ENCODE assay signal across 35 mouse cellular contexts in the genomic region with DNA sequence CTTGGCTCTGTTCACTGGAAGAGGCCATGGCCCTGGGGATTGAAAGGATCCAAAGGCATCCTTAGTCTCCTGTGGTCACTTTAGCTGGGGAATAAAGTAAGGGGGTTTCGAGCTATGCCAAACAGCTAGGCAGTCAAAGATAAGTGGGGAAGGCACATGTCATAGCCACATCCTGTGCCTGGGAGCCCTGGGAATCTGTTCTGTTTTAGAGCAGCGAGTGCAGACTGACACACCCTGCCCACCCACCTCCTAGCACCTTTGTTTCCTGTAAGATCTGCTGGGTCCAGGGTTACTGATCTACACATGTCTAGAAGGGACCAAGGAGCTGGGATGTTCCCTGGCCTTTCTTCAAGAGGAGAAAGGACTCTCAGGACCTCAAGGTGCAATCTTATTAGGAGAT. TPM values are rescaled to one million over a fixed set of nuclear protein-coding genes. Genes with fewer than 3 reads are reported as not detected.
DNase-seq lines count a peak whose midpoint lies in the region; ATAC-seq and TF ChIP-seq lines count a peak whose summit lies in the region.
"Had no signal": no experiment of that assay in that cellular context is flagged by ENCODE, and none has a peak within 500 bp of the region (broad histone marks: within the 10 kb centered on the region; RNA-seq: fewer than 3 reads in every experiment).

No protein-coding gene starts in this region.

- no peak for TF ChIP-seq CTCF in heart, adult 2 months (IDR thresholded peaks at IDR 0.05)

- TF ChIP-seq POLR2A in heart, adult 2 months (IDR thresholded peaks at IDR 0.05; ENCODE audit: insufficient read depth, low read depth, low read length), result no peak

- H3K27me3 ChIP-seq in heart, embryonic 15.5 days, result no peaks in the 10 kb centered on the region
- no peaks in the 10 kb centered on the region for H3K27me3 ChIP-seq in heart, adult 2 months (ENCODE audit: control insufficient read depth, insufficient read depth, low read length)
- H3K27me3 ChIP-seq: embryonic facial prominence, embryonic 13.5 days; liver, embryonic 12.5 days; midbrain, embryonic 13.5 days; stomach, embryonic 15.5 days had no signal

- H3K4me2 ChIP-seq in heart, embryonic 15.5 days, result no peak overlapping the region
- H3K4me2 ChIP-seq: embryonic facial prominence, embryonic 13.5 days; hindbrain, embryonic 14.5 days; liver, embryonic 12.5 days; midbrain, embryonic 13.5 days; stomach, embryonic 15.5 days had no signal

- H3K9ac ChIP-seq in heart, embryonic 15.5 days, result no peak overlapping the region
- H3K9ac ChIP-seq in heart, adult 2 months (ENCODE audit: low read depth, low read length), result no peak overlapping the region
- H3K9ac ChIP-seq: embryonic facial prominence, embryonic 13.5 days; hindbrain, embryonic 14.5 days; liver, embryonic 12.5 days; liver, postnatal 0 days; midbrain, embryonic 13.5 days; stomach, embryonic 15.5 days had no signal

- H3K36me3 ChIP-seq in heart, embryonic 15.5 days, result no peaks in the 10 kb centered on the region
- H3K36me3 ChIP-seq in heart, adult 2 months (ENCODE audit: control insufficient read depth, insufficient read depth, low read length), result no peaks in the 10 kb centered on the region
- H3K36me3 ChIP-seq: embryonic facial prominence, embryonic 13.5 days; liver, embryonic 12.5 days; midbrain, embryonic 13.5 days; stomach, embryonic 15.5 days had no signal

- no peak for DNase-seq in heart, adult 2 months
- peak; percentile 19 for DNase-seq in thymus, postnatal 0 days (ENCODE audit: low spot score)
- DNase-seq in thymus, postnatal 10 days (ENCODE audit: low spot score in 2 of 2), result no peak
- peak; percentile 40 for DNase-seq in thymus, postnatal 14 days
- no peak for DNase-seq in embryo, embryonic 9.5 days (ENCODE audit: extremely low spot score)
- DNase-seq: adrenal gland, postnatal 10 days; cerebellum, adult 9-11 months; embryo, embryonic 11 days; kidney, adult 11 months; kidney, postnatal 36 days; left cerebral cortex, postnatal 4 days; liver, postnatal 0 days; lung, postnatal 36 days; right cerebral cortex, postnatal 25 days had no signal

- H3K79me2 ChIP-seq in heart, adult 2 months (replicated peaks; ENCODE audit: control insufficient read depth, insufficient read depth, low read length), result no peaks in the 10 kb centered on the region

- no peak for TF ChIP-seq EP300 in heart, adult 2 months (IDR thresholded peaks at IDR 0.05; ENCODE audit: insufficient read depth, low read depth, low read length)

- peaks cover 32% of the 10 kb centered on the region for H3K4me1 ChIP-seq in heart, embryonic 15.5 days (replicated peaks)
- H3K4me1 ChIP-seq in heart, adult 2 months (ENCODE audit: control insufficient read depth, insufficient read depth, low read length), result peaks cover 5% of the 10 kb centered on the region
- H3K4me1 ChIP-seq: midbrain, embryonic 13.5 days; stomach, embryonic 15.5 days had no signal

- intact Hi-C loops in heart, adult 2 months (cut with DNase I), result no loop called here

- 39% methylated on average over 2 of the region's 2 CpGs for WGBS in heart, embryonic 15.5 days
- WGBS in heart, adult 2 months, result 42% methylated on average over 2 of the region's 2 CpGs

- H3K9me3 ChIP-seq in heart, embryonic 15.5 days (replicated peaks), result no peaks in the 10 kb centered on the region
- H3K9me3 ChIP-seq: embryonic facial prominence, embryonic 13.5 days; liver, embryonic 12.5 days; midbrain, embryonic 13.5 days; stomach, embryonic 15.5 days had no signal

- peak overlapping the region; percentile 78; the same call in 1 of the 2 replicates for H3K27ac ChIP-seq in heart, embryonic 15.5 days
- no peak overlapping the region for H3K27ac ChIP-seq in heart, adult 2 months
- H3K27ac ChIP-seq: embryonic facial prominence, embryonic 13.5 days; hindbrain, embryonic 14.5 days; layer of hippocampus, adult 2 months; liver, embryonic 12.5 days; midbrain, embryonic 13.5 days; stomach, embryonic 15.5 days had no signal

- no peak overlapping the region for H3K4me3 ChIP-seq in heart, embryonic 15.5 days
- no peak overlapping the region for H3K4me3 ChIP-seq in heart, adult 2 months
- H3K4me3 ChIP-seq: embryonic facial prominence, embryonic 13.5 days; layer of hippocampus, adult 2 months; liver, embryonic 12.5 days; midbrain, embryonic 13.5 days; stomach, embryonic 15.5 days had no signal

- no peak for ATAC-seq in heart, embryonic 15.5 days (replicated peaks; ENCODE audit: insufficient number of reproducible peaks, insufficient read depth, low FRiP score, low read depth)
- no peak for ATAC-seq in frontal cortex, adult (ENCODE audit: low TSS enrichment)
- ATAC-seq in monocyte, adult 5-6 weeks (replicated peaks; ENCODE audit: insufficient number of reproducible peaks, low FRiP score, low TSS enrichment, poor library complexity, severe bottlenecking), result no peak
- ATAC-seq: forebrain, embryonic 16.5 days; inflammation-experienced regulatory T-cells, adult 6 months; liver, embryonic 12.5 days; liver, postnatal 0 days; midbrain, embryonic 13.5 days had no signal

RNA-seq across cellular contexts. Expression of a gene that starts 1.5 kb away (rescaled TPM):
- polyA plus RNA-seq in heart, embryonic 15.5 days (2015; fragmentation: Nextera tagmentation; extraction: Ambion mirVana), result 0.34 and 0.76 TPM in 2 replicates
- total RNA-seq in heart, adult 2 months (2021), result under 1 TPM; 0.05 to 0.07 TPM
- 0.61 and 0.94 TPM in 2 replicates for polyA plus RNA-seq in heart, adult 2 months (2012; rRNA removed)
- polyA plus RNA-seq in thymus, postnatal 0 days (2015; fragmentation: Nextera tagmentation; extraction: Ambion mirVana), result 1.7 and 1.9 TPM in 2 replicates
- 6.3 to 13.2 TPM (median 8.3 TPM) in 3 replicates for total RNA-seq in monocyte, adult 5-6 weeks (2017)
- total RNA-seq: gastrocnemius, adult 8-10 months; gastrocnemius, postnatal 4 days; layer of hippocampus, adult 2 months; layer of hippocampus, postnatal 14 days; left cerebral cortex, adult 8-10 months had no signal
- polyA plus RNA-seq: kidney, embryonic 14.5 days had no signal

RNA-seq across cellular contexts. Expression of a gene that starts 16.4 kb away (rescaled TPM):
- polyA plus RNA-seq in heart, embryonic 15.5 days (2015; fragmentation: Nextera tagmentation; extraction: Ambion mirVana), result 0.09 TPM in 1 of 2 replicates, not detected in the other
- total RNA-seq in heart, adult 2 months (2021), result not detected
- polyA plus RNA-seq in heart, adult 2 months (2012; rRNA removed), result not detected in 2 replicates
- 0.39 and 0.64 TPM in 2 replicates for polyA plus RNA-seq in thymus, postnatal 0 days (2015; fragmentation: Nextera tagmentation; extraction: Ambion mirVana)
- total RNA-seq in monocyte, adult 5-6 weeks (2017), result not detected in 3 replicates
- total RNA-seq: adrenal gland, postnatal 10 days; gastrocnemius, adult 8-10 months; gastrocnemius, postnatal 4 days; heart, postnatal 10 days; layer of hippocampus, adult 2 months; layer of hippocampus, postnatal 14 days; left cerebral cortex, adult 8-10 months; left cerebral cortex, postnatal 4 days; megakaryocyte-erythroid progenitor cell, adult 5-6 weeks had no signal
- polyA plus RNA-seq: embryonic facial prominence, embryonic 13.5 days; forebrain, embryonic 11.5 days; forebrain, embryonic 16.5 days; inflammation-experienced regulatory T-cells, adult 6 months; kidney, embryonic 14.5 days; limb, embryonic 14.5 days; liver, embryonic 12.5 days; lung, embryonic 16.5 days; stomach, embryonic 15.5 days had no signal

RNA-seq across cellular contexts. Expression of a gene that starts 29.3 kb away (rescaled TPM):
- polyA plus RNA-seq in heart, embryonic 15.5 days (2015; fragmentation: Nextera tagmentation; extraction: Ambion mirVana), result 0.30 and 0.68 TPM in 2 replicates
- total RNA-seq in heart, adult 2 months (2021), result 1 to 10 TPM in 1 of 2 experiments, under 1 TPM in 1; 0.55 to 1.0 TPM
- polyA plus RNA-seq in heart, adult 2 months (2012; rRNA removed), result 9.6 and 11.3 TPM in 2 replicates
- 0.62 and 0.86 TPM in 2 replicates for polyA plus RNA-seq in thymus, postnatal 0 days (2015; fragmentation: Nextera tagmentation; extraction: Ambion mirVana)
- 2.2 to 8.7 TPM (median 5.3 TPM) in 3 replicates for total RNA-seq in monocyte, adult 5-6 weeks (2017)
- total RNA-seq: layer of hippocampus, adult 2 months; left cerebral cortex, postnatal 4 days had no signal

RNA-seq across cellular contexts. Expression of a gene that starts 33.4 kb away (rescaled TPM):
- polyA plus RNA-seq in heart, embryonic 15.5 days (2015; fragmentation: Nextera tagmentation; extraction: Ambion mirVana), result 0.73 and 0.84 TPM in 2 replicates
- total RNA-seq in heart, adult 2 months (2021), result under 1 TPM; 0.26 to 0.36 TPM
- polyA plus RNA-seq in heart, adult 2 months (2012; rRNA removed), result 0.85 and 1.3 TPM in 2 replicates
- 1.9 and 2.1 TPM in 2 replicates for polyA plus RNA-seq in thymus, postnatal 0 days (2015; fragmentation: Nextera tagmentation; extraction: Ambion mirVana)
- 5.0 to 10.6 TPM (median 7.6 TPM) in 3 replicates for total RNA-seq in monocyte, adult 5-6 weeks (2017)

Comparison
In these comparisons a context has a peak if more than half of its experiments do, and no peak if none do; other contexts are left out.
1. DNase-seq: peak in thymus, postnatal 0 days (single experiment) and thymus, postnatal 14 days (single experiment); none in heart, adult 2 months (0 of 2), thymus, postnatal 10 days (0 of 2) and embryo, embryonic 9.5 days (single experiment).